Mouse (Mus musculus): ENCODE data around the gene Ackr4. TPM values are rescaled to one million over a fixed set of nuclear protein-coding genes. Genes with fewer than 3 reads are reported as not detected.

Ackr4 gene
- 0.14 TPM for polyA plus RNA-seq (2012; fragmentation: generic; extraction: Trizol)
- long read RNA-seq, experiment 1 = 0 reads
- long read RNA-seq, experiment 2 = 0 reads

DNA sequence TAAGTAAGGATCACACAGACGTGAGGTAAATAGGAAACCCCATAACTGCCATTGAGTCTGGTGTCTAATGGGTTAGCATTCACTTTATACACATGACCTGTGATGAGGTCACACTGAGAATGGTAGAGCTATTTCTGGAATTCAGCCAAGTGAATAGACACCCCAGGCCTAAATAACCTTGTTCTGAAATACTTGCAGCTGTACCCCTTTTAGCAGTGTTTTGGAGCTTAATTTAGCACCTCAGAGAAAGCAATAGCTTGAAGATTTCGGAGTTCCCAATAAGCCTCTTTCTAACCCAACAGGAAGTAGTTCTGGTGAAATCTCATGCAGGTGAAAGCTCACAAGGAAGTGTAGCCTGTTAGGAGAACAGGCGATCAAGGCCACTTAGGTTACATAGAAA lies at the start of gene Ackr4:
TSS of gene Ackr4 (minus strand) at position 101 of the 400 bp plus-strand sequence.
- Histone ChIP-seq H3K79me3 (ENCODE audit: low read depth) (no peaks in the 10 kb centered on the region), H3ac (ENCODE audit: control insufficient read depth, insufficient read length, low read depth) (no peak within 1 kb of the TSS), H3K79me2 (ENCODE audit: control insufficient read depth, insufficient read depth) (no peaks in the 10 kb centered on the region), H3K4me3 (ENCODE audit: insufficient read depth, poor library complexity, severe bottlenecking) (no peak within 1 kb of the TSS), H3K36me3 (ENCODE audit: control insufficient read depth, insufficient read depth) (no peaks in the 10 kb centered on the region), H3K27me3 (ENCODE audit: control insufficient read depth, insufficient read depth, insufficient read length) (no peaks in the 10 kb centered on the region)
- no peak for TF ChIP-seq CTCF (IDR thresholded peaks at IDR 0.05; ENCODE audit: control insufficient read depth, insufficient read depth, insufficient read length)
- no peak for TF ChIP-seq MYOD1 (IDR thresholded peaks at IDR 0.05; ENCODE audit: control insufficient read depth, insufficient read length, low read depth)
- no peak for TF ChIP-seq CEBPB (IDR thresholded peaks at IDR 0.05; ENCODE audit: low read depth)
- TF ChIP-seq MYOG (IDR thresholded peaks at IDR 0.05; ENCODE audit: control insufficient read depth, extremely low read depth, insufficient read length) = no peak
- no peak for TF ChIP-seq USF1 (IDR thresholded peaks at IDR 0.05; ENCODE audit: low read depth)
- no peak for TF ChIP-seq MAX (IDR thresholded peaks at IDR 0.05)
- TF ChIP-seq FOSL1 (IDR thresholded peaks at IDR 0.05; ENCODE audit: insufficient read depth, low read length, poor library complexity, severe bottlenecking) = no peak

DNA sequence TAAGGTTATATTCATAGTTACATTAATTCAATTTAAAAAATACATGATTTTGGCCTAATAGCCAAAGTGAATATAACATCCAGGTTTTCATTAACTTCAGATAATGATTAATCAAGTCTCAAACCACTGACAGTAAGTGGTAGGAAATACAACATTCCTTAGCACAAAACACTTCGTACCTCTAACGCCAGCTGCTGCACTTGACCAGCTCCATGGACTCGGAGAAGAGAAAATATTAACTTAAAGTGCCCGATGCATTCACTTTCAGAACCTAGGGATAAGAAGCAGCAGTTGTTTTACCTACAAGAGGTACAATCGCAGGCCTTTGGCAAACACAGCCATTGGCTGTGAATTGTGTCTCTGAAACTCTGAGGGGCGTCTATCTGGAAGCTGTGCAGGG lies 45.6 kb upstream of the Ackr4 start:
- Histone ChIP-seq H3K79me3 (ENCODE audit: low read depth) (no peaks in the 10 kb centered on the region), H3K36me3 (ENCODE audit: control insufficient read depth, insufficient read depth) (peaks cover 66% of the 10 kb centered on the region), H3K79me2 (ENCODE audit: control insufficient read depth, insufficient read depth) (no peaks in the 10 kb centered on the region), H3K4me3 (ENCODE audit: insufficient read depth, poor library complexity, severe bottlenecking) (no peak overlapping the region), H3ac (ENCODE audit: control insufficient read depth, insufficient read length, low read depth) (no peak overlapping the region), H3K27me3 (ENCODE audit: control insufficient read depth, insufficient read depth, insufficient read length) (no peaks in the 10 kb centered on the region)
- TF ChIP-seq MYOD1 (IDR thresholded peaks at IDR 0.05; ENCODE audit: control insufficient read depth, insufficient read length, low read depth) (no peak), CEBPB (IDR thresholded peaks at IDR 0.05; ENCODE audit: low read depth) (no peak), MAX (IDR thresholded peaks at IDR 0.05) (no peak), FOSL1 (IDR thresholded peaks at IDR 0.05; ENCODE audit: insufficient read depth, low read length, poor library complexity, severe bottlenecking) (no peak), CTCF (IDR thresholded peaks at IDR 0.05; ENCODE audit: control insufficient read depth, insufficient read depth, insufficient read length) (no peak), USF1 (IDR thresholded peaks at IDR 0.05; ENCODE audit: low read depth) (no peak), MYOG (IDR thresholded peaks at IDR 0.05; ENCODE audit: control insufficient read depth, extremely low read depth, insufficient read length) (no peak)

DNA sequence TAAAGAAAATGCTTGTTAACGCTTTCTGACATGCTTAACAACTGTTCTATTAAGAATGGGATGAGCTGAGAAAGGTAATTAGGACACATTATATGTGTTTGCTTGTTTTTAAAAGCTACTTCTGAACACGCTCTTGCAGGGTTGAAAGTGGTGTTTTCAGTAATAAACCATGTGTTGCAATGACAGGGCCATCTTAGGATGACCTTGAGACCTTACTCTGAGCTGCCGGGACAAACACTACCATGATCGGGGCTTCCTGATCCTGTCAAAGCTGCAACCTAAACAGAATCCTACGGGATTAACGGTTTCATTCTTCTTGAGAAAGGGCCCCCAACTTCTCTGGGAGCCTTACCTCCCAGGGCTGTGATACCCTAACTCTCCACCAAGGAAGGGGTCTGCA lies 44.9 kb upstream of the Ackr4 start:
- Histone ChIP-seq H3K36me3 (ENCODE audit: control insufficient read depth, insufficient read depth) (peaks cover 60% of the 10 kb centered on the region), H3ac (ENCODE audit: control insufficient read depth, insufficient read length, low read depth) (no peak overlapping the region), H3K79me2 (ENCODE audit: control insufficient read depth, insufficient read depth) (no peaks in the 10 kb centered on the region), H3K27me3 (ENCODE audit: control insufficient read depth, insufficient read depth, insufficient read length) (no peaks in the 10 kb centered on the region), H3K4me3 (ENCODE audit: insufficient read depth, poor library complexity, severe bottlenecking) (no peak overlapping the region), H3K79me3 (ENCODE audit: low read depth) (no peaks in the 10 kb centered on the region)
- TF ChIP-seq MAX (IDR thresholded peaks at IDR 0.05) (no peak), FOSL1 (IDR thresholded peaks at IDR 0.05; ENCODE audit: insufficient read depth, low read length, poor library complexity, severe bottlenecking) (no peak), MYOG (IDR thresholded peaks at IDR 0.05; ENCODE audit: control insufficient read depth, extremely low read depth, insufficient read length) (no peak), USF1 (IDR thresholded peaks at IDR 0.05; ENCODE audit: low read depth) (no peak), CTCF (IDR thresholded peaks at IDR 0.05; ENCODE audit: control insufficient read depth, insufficient read depth, insufficient read length) (no peak), MYOD1 (IDR thresholded peaks at IDR 0.05; ENCODE audit: control insufficient read depth, insufficient read length, low read depth) (no peak), CEBPB (IDR thresholded peaks at IDR 0.05; ENCODE audit: low read depth) (no peak)

DNA sequence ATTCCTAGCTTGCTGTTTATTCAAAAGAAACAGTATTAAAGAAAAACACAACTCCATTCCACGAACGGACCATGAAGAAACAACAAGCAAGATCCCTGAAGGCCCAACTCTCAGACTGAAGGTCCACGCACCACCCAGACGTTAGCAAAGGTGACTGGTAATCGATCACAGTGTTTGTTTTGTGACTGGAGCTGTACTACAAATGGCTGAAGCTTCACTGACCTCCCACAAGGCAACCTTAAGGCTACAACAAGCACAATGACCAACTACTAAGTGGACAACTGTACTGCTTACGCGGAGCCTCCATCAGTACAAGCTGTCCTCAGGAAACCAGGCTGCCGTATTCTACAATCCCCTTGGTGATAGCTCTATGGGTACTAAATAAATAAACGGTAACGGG lies 43.3 kb upstream of the Ackr4 start:
- Histone ChIP-seq H3K4me3 (ENCODE audit: insufficient read depth, poor library complexity, severe bottlenecking) (no peak overlapping the region), H3K36me3 (ENCODE audit: control insufficient read depth, insufficient read depth) (peaks cover 61% of the 10 kb centered on the region)
- TF ChIP-seq MAX (IDR thresholded peaks at IDR 0.05) (no peak), CTCF (IDR thresholded peaks at IDR 0.05; ENCODE audit: control insufficient read depth, insufficient read depth, insufficient read length) (no peak), USF1 (IDR thresholded peaks at IDR 0.05; ENCODE audit: low read depth) (no peak), MYOD1 (IDR thresholded peaks at IDR 0.05; ENCODE audit: control insufficient read depth, insufficient read length, low read depth) (no peak), MYOG (IDR thresholded peaks at IDR 0.05; ENCODE audit: control insufficient read depth, extremely low read depth, insufficient read length) (no peak), FOSL1 (IDR thresholded peaks at IDR 0.05; ENCODE audit: insufficient read depth, low read length, poor library complexity, severe bottlenecking) (no peak), CEBPB (IDR thresholded peaks at IDR 0.05; ENCODE audit: low read depth) (no peak)

DNA sequence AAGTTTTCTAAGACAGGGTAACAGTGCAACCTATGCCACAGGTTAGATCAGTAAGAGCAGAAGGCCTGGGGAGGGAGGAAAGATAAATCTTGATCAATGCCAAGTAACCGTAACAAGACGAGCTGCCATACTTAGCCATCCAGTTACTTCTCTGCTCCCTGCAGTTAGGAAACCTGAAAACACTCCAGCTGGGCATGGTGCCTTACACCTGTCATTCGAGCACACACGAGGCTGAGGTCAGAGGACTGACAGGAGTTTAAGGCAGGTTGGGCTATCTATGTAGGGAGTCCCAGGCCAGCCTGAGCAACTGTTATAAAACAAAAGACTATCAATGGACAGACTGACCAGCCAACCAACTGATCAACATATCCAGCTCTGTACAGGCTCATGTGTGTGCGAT lies 39.2 kb upstream of the Ackr4 start:
- H3K27me3 ChIP-seq (ENCODE audit: control insufficient read depth, insufficient read depth, insufficient read length) = no peaks in the 10 kb centered on the region
- H3ac ChIP-seq (ENCODE audit: control insufficient read depth, insufficient read length, low read depth) = no peak overlapping the region
- no peak overlapping the region for H3K4me3 ChIP-seq (ENCODE audit: insufficient read depth, poor library complexity, severe bottlenecking)
- TF ChIP-seq MYOG (IDR thresholded peaks at IDR 0.05; ENCODE audit: control insufficient read depth, extremely low read depth, insufficient read length) (no peak), MAX (IDR thresholded peaks at IDR 0.05) (no peak), USF1 (IDR thresholded peaks at IDR 0.05; ENCODE audit: low read depth) (no peak), CTCF (IDR thresholded peaks at IDR 0.05; ENCODE audit: control insufficient read depth, insufficient read depth, insufficient read length) (no peak), MYOD1 (IDR thresholded peaks at IDR 0.05; ENCODE audit: control insufficient read depth, insufficient read length, low read depth) (no peak), FOSL1 (IDR thresholded peaks at IDR 0.05; ENCODE audit: insufficient read depth, low read length, poor library complexity, severe bottlenecking) (no peak), CEBPB (IDR thresholded peaks at IDR 0.05; ENCODE audit: low read depth) (no peak)
- H3K79me3 ChIP-seq (ENCODE audit: low read depth) = no peaks in the 10 kb centered on the region
- no peaks in the 10 kb centered on the region for H3K79me2 ChIP-seq (ENCODE audit: control insufficient read depth, insufficient read depth)
- H3K36me3 ChIP-seq (ENCODE audit: control insufficient read depth, insufficient read depth) = peaks cover 59% of the 10 kb centered on the region

More for the DNA sequence above, 43.3 kb upstream of the Ackr4 start:
- Histone ChIP-seq H3K27me3 (ENCODE audit: control insufficient read depth, insufficient read depth, insufficient read length) (no peaks in the 10 kb centered on the region), H3K79me2 (ENCODE audit: control insufficient read depth, insufficient read depth) (no peaks in the 10 kb centered on the region), H3ac (ENCODE audit: control insufficient read depth, insufficient read length, low read depth) (no peak overlapping the region), H3K79me3 (ENCODE audit: low read depth) (no peaks in the 10 kb centered on the region)
